Comparison of ENCODE assay signal across 17 mouse cellular contexts in the genomic region with DNA sequence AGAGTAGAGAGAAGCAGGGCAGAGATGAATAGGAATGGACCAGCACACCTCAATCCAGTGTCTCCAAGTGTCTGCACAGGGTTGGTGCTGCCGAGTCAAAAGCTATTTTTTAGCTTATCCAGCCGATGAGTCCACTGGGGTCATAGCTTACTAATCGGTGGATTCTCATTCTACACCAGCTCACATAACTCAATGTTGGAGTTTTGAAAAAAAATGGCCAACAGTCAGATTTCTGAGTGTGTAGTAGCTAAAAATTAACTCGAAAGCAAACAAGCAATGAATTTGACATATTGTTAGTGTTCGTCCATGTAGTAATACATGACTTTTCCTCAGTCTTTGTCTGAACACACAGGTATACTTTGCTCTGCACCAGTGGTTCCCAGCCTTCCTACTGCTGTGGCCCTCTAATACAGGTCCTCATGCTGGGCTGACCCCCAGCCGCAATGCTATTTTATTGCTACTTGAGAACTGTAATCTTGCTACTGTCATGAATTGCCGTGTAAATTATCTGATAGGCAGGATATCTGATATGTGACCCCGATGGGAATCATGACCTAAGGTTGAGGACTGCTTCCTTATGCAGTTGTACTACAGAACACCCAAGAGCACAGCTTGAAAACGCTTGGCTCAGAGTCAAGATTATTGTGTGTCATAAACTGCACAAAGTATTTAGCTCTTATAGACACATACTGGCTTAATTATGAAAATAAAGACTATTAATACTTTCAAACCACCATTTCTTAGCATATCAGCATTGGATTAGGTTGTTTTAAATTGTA.
"Had no signal": no experiment of that assay in that cellular context is flagged by ENCODE, and none has a peak within 500 bp of the region (broad histone marks: within the 10 kb centered on the region; RNA-seq: fewer than 3 reads in every experiment).

No protein-coding gene starts in this region.

- H3K36me3 ChIP-seq: liver, embryonic 15.5 days; midbrain, embryonic 13.5 days; midbrain, embryonic 15.5 days; neural tube, embryonic 12.5 days had no signal

- H3K4me3 ChIP-seq: liver, embryonic 15.5 days; megakaryocyte, embryonic 14.5 days; midbrain, embryonic 13.5 days; midbrain, embryonic 15.5 days; neural tube, embryonic 12.5 days had no signal

- H3K27me3 ChIP-seq: liver, embryonic 15.5 days; megakaryocyte, embryonic 14.5 days; midbrain, embryonic 13.5 days; midbrain, embryonic 15.5 days; neural tube, embryonic 12.5 days had no signal

- H3K4me2 ChIP-seq: liver, embryonic 15.5 days; midbrain, embryonic 11.5 days; midbrain, embryonic 13.5 days; midbrain, embryonic 15.5 days; neural tube, embryonic 12.5 days had no signal

- DNase-seq: liver, postnatal 0 days; lung, adult 2 months; lung, postnatal 14 days; lung, postnatal 36 days; right cerebral cortex, postnatal 14 days; right cerebral cortex, postnatal 4 days; spleen, adult 18-20 months; thymus, adult 18-20 months; thymus, postnatal 14 days; thymus, postnatal 36 days had no signal

- H3K27ac ChIP-seq: liver, embryonic 15.5 days; macrophage; midbrain, embryonic 13.5 days; midbrain, embryonic 15.5 days; neural tube, embryonic 12.5 days had no signal

- H3K4me1 ChIP-seq: liver, embryonic 15.5 days; midbrain, embryonic 13.5 days; midbrain, embryonic 15.5 days; neural tube, embryonic 12.5 days had no signal

- H3K9me3 ChIP-seq: liver, embryonic 15.5 days; midbrain, embryonic 13.5 days; midbrain, embryonic 15.5 days; neural tube, embryonic 12.5 days had no signal

- ATAC-seq: liver, postnatal 0 days; midbrain, embryonic 13.5 days; midbrain, embryonic 15.5 days had no signal

- H3K9ac ChIP-seq: liver, embryonic 15.5 days; liver, postnatal 0 days; midbrain, embryonic 13.5 days; midbrain, embryonic 15.5 days; neural tube, embryonic 12.5 days had no signal
